In the genomic region with DNA sequence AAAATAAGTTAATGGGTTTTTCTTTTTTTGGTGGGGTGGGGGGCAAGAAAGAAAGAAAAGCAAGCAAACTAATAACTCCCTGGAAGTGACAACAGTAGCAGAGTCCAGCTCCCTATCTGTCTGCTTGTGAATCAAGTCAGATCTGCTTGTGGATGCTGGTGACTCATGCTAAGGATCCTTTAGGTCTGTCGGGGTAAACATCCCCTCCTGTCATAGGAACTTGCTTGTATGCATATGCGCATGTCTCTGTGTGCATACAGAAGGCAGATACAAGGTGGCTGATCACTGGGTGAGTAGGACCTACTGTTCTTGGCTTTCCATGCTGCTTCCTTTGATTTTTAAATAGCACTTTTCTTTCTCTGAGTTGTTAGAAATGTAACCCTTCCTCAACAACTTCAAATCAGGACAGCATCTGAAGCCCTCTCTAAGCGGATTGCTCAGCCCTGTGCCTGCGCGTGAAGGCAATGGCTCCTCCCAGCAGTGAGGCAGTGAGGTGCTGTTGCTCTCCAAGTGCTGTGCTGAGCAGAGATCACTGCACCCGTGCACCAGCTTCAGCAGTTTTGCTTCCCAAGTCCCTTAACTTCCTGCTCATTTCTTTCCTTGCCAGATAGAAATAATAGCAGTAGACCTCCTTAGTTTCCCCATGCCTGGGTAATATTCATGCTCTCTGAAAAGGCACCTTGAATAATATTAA, we compare ENCODE assay signal across 14 mouse cellular contexts.
DNase-seq lines count a peak whose midpoint lies in the region; ATAC-seq and TF ChIP-seq lines count a peak whose summit lies in the region.
"Had no signal": no experiment of that assay in that cellular context is flagged by ENCODE, and none has a peak within 500 bp of the region (broad histone marks: within the 10 kb centered on the region; RNA-seq: fewer than 3 reads in every experiment).

No protein-coding gene starts in this region.

- H3K9ac ChIP-seq in hindbrain, embryonic 13.5 days: no peak overlapping the region
- H3K9ac ChIP-seq in hindbrain, embryonic 11.5 days (ENCODE audit: low read depth, low read length): no peak overlapping the region
- H3K9ac ChIP-seq in neural tube, embryonic 13.5 days: no peak overlapping the region
- H3K9ac ChIP-seq: embryonic facial prominence, embryonic 15.5 days; limb, embryonic 13.5 days; lung, embryonic 14.5 days had no signal

- H3K27me3 ChIP-seq in hindbrain, embryonic 13.5 days: no peaks in the 10 kb centered on the region
- H3K27me3 ChIP-seq in hindbrain, embryonic 11.5 days (ENCODE audit: control insufficient read depth, insufficient read depth, low read length): no peaks in the 10 kb centered on the region
- H3K27me3 ChIP-seq in neural tube, embryonic 13.5 days: no peaks in the 10 kb centered on the region
- H3K27me3 ChIP-seq: embryonic facial prominence, embryonic 15.5 days had no signal

- 42% methylated on average over 6 of the region's 6 CpGs for WGBS in hindbrain, embryonic 13.5 days
- 44% methylated on average over 6 of the region's 6 CpGs for WGBS in hindbrain, embryonic 11.5 days
- 42% methylated on average over 6 of the region's 6 CpGs for WGBS in neural tube, embryonic 13.5 days
- 50% methylated on average over 6 of the region's 6 CpGs for WGBS in lung, adult 2 months

- H3K4me3 ChIP-seq in hindbrain, embryonic 13.5 days: no peak overlapping the region
- no peak overlapping the region for H3K4me3 ChIP-seq in hindbrain, embryonic 11.5 days (ENCODE audit: low read depth, low read length)
- no peak overlapping the region for H3K4me3 ChIP-seq in neural tube, embryonic 13.5 days
- H3K4me3 ChIP-seq in lung, adult 2 months (replicated peaks; ENCODE audit: extremely low read depth, low read depth, low read length): no peak overlapping the region
- H3K4me3 ChIP-seq: embryonic facial prominence, embryonic 15.5 days; limb, embryonic 13.5 days had no signal

- no peaks in the 10 kb centered on the region for H3K36me3 ChIP-seq in hindbrain, embryonic 13.5 days
- H3K36me3 ChIP-seq in hindbrain, embryonic 11.5 days (ENCODE audit: control insufficient read depth, insufficient read depth, low read length): no peaks in the 10 kb centered on the region
- no peaks in the 10 kb centered on the region for H3K36me3 ChIP-seq in neural tube, embryonic 13.5 days
- H3K36me3 ChIP-seq: embryonic facial prominence, embryonic 15.5 days; limb, embryonic 13.5 days had no signal

- H3K27ac ChIP-seq in hindbrain, embryonic 13.5 days: peak overlapping the region; percentile 30; the same call in 1 of the 2 replicates
- no peak overlapping the region for H3K27ac ChIP-seq in hindbrain, embryonic 11.5 days (ENCODE audit: low read depth, low read length)
- H3K27ac ChIP-seq in neural tube, embryonic 13.5 days (replicated peaks): peak overlapping the region; percentile 39
- H3K27ac ChIP-seq: embryonic facial prominence, embryonic 15.5 days; limb, embryonic 13.5 days had no signal

- H3K4me2 ChIP-seq in hindbrain, embryonic 13.5 days: no peak overlapping the region
- H3K4me2 ChIP-seq in hindbrain, embryonic 11.5 days (replicated peaks; ENCODE audit: low read depth, low read length): no peak overlapping the region
- H3K4me2 ChIP-seq in neural tube, embryonic 13.5 days: no peak overlapping the region
- H3K4me2 ChIP-seq: embryonic facial prominence, embryonic 15.5 days; limb, embryonic 13.5 days; lung, embryonic 14.5 days had no signal

- no peaks in the 10 kb centered on the region for H3K9me3 ChIP-seq in hindbrain, embryonic 13.5 days
- H3K9me3 ChIP-seq in hindbrain, embryonic 11.5 days (ENCODE audit: control insufficient read depth, low read length): no peaks in the 10 kb centered on the region
- H3K9me3 ChIP-seq in neural tube, embryonic 13.5 days: no peaks in the 10 kb centered on the region
- H3K9me3 ChIP-seq: embryonic facial prominence, embryonic 15.5 days; limb, embryonic 13.5 days had no signal

- ATAC-seq in cerebellum, adult (ENCODE audit: insufficient number of reproducible peaks, low FRiP score, low TSS enrichment): peak; percentile 80
- 0 out of 2 replicates have a peak, but pooled peaks have one; percentile 37 for ATAC-seq in hindbrain, embryonic 13.5 days (ENCODE audit: low FRiP score)
- no peak for ATAC-seq in hindbrain, embryonic 11.5 days (ENCODE audit: low FRiP score)
- no peak for ATAC-seq in neural tube, embryonic 13.5 days (ENCODE audit: low read depth)

- TF ChIP-seq CTCF in lung, adult 2 months (IDR thresholded peaks at IDR 0.05; ENCODE audit: insufficient read depth, low read length): no peak

- no peak for TF ChIP-seq POLR2A in lung, adult 2 months (IDR thresholded peaks at IDR 0.05; ENCODE audit: borderline replicate concordance, extremely low read depth, low read depth, low read length)

- H3K4me1 ChIP-seq in hindbrain, embryonic 13.5 days (replicated peaks): peaks cover 46% of the 10 kb centered on the region
- no peaks in the 10 kb centered on the region for H3K4me1 ChIP-seq in hindbrain, embryonic 11.5 days (replicated peaks; ENCODE audit: control insufficient read depth, insufficient read depth, low read length)
- peaks cover 55% of the 10 kb centered on the region for H3K4me1 ChIP-seq in neural tube, embryonic 13.5 days (replicated peaks)
- peaks cover 9% of the 10 kb centered on the region for H3K4me1 ChIP-seq in lung, adult 2 months (ENCODE audit: control insufficient read depth, insufficient read depth, low read length)
- H3K4me1 ChIP-seq: limb, embryonic 13.5 days had no signal

- DNase-seq in cerebellum, adult 8-10 months: no peak
- DNase-seq in hindbrain, embryonic 11.5 days (ENCODE audit: low spot score): no peak
- no peak for DNase-seq in neural tube, embryonic 10.5 days (ENCODE audit: extremely low spot score, low spot score)
- DNase-seq in lung, adult 2 months: no peak
- DNase-seq in urinary bladder, postnatal 14 days (ENCODE audit: low spot score): no peak
- DNase-seq: kidney, postnatal 14 days; lung, embryonic 14.5 days; midbrain, embryonic 14.5 days; thymus, adult 18-20 months had no signal

Comparison
In these comparisons a context has a peak if more than half of its experiments do, and no peak if none do; other contexts are left out.
1. ATAC-seq: peak in cerebellum, adult (single experiment) and hindbrain, embryonic 13.5 days (single experiment); none in hindbrain, embryonic 11.5 days (single experiment) and neural tube, embryonic 13.5 days (single experiment).